In genomic region chr7:74006775-74007371, GRCm38 (mm10) we compare ENCODE assay signal across 8 mouse cellular contexts. TPM values are rescaled to one million over a fixed set of nuclear protein-coding genes. Genes with fewer than 3 reads are reported as not detected.
DNase-seq lines count a peak whose midpoint lies in the region; ATAC-seq and TF ChIP-seq lines count a peak whose summit lies in the region.
"Had no signal": no experiment of that assay in that cellular context is flagged by ENCODE, and none has a peak within 500 bp of the region (broad histone marks: within the 10 kb centered on the region; RNA-seq: fewer than 3 reads in every experiment).

No protein-coding gene starts in this region.

- peak; percentile 32 for TF ChIP-seq CTCF in lung, embryonic 14.5 days (IDR thresholded peaks at IDR 0.05; ENCODE audit: low read depth)
- no peak for TF ChIP-seq CTCF in kidney, adult 2 months (conservative IDR thresholded peaks at IDR 0.05; ENCODE audit: insufficient read depth, insufficient read length, low read depth, low read length)

- H3K27ac ChIP-seq in lung, embryonic 14.5 days (ENCODE audit: low read depth): 0 out of 2 replicates have a peak overlapping the region, but pooled peaks have one; percentile 13
- H3K27ac ChIP-seq in forebrain, embryonic 12.5 days: peak overlapping the region; percentile 76
- no peak overlapping the region for H3K27ac ChIP-seq in limb, embryonic 12.5 days
- no peak overlapping the region for H3K27ac ChIP-seq in kidney, adult 2 months (ENCODE audit: insufficient read depth, low read depth, low read length)

- no peaks in the 10 kb centered on the region for H3K27me3 ChIP-seq in lung, embryonic 14.5 days (ENCODE audit: insufficient read depth, low read length)
- H3K27me3 ChIP-seq in forebrain, embryonic 12.5 days: no peaks in the 10 kb centered on the region
- H3K27me3 ChIP-seq in limb, embryonic 12.5 days: 0 out of 2 replicates have a peak, but pooled peaks cover 8% of the 10 kb centered on the region
- no peaks in the 10 kb centered on the region for H3K27me3 ChIP-seq in kidney, adult 2 months (replicated peaks; ENCODE audit: control insufficient read depth, insufficient read depth, low read length)

- H3K4me1 ChIP-seq in lung, embryonic 14.5 days (ENCODE audit: insufficient read depth): peaks cover 5% of the 10 kb centered on the region; the same call in 1 of the 2 replicates
- H3K4me1 ChIP-seq in forebrain, embryonic 12.5 days: peaks cover 65% of the 10 kb centered on the region
- H3K4me1 ChIP-seq in limb, embryonic 12.5 days (replicated peaks): peaks cover 52% of the 10 kb centered on the region
- H3K4me1 ChIP-seq in kidney, adult 2 months (ENCODE audit: control insufficient read depth, insufficient read depth, low read length): no peaks in the 10 kb centered on the region
- H3K4me1 ChIP-seq: megakaryocyte, embryonic 14.5 days had no signal

- peak; percentile 44 for DNase-seq in lung, embryonic 14.5 days
- DNase-seq in lung, postnatal 36 days: no peak
- DNase-seq in right cerebral cortex, postnatal 36 days (ENCODE audit: low spot score in 2 of 2): peak; percentile 9 to 18
- DNase-seq in thymus, postnatal 4 days: no peak
- DNase-seq in kidney, adult 2 months: no peak

- no peaks in the 10 kb centered on the region for H3K9me3 ChIP-seq in lung, embryonic 14.5 days (ENCODE audit: low read depth, low read length)
- no peaks in the 10 kb centered on the region for H3K9me3 ChIP-seq in forebrain, embryonic 12.5 days
- H3K9me3 ChIP-seq in limb, embryonic 12.5 days: no peaks in the 10 kb centered on the region
- H3K9me3 ChIP-seq: megakaryocyte, embryonic 14.5 days had no signal

- TF ChIP-seq POLR2A in kidney, adult 2 months (IDR thresholded peaks at IDR 0.05; ENCODE audit: low read depth, low read length): no peak

- no peak overlapping the region for H3K4me3 ChIP-seq in lung, embryonic 14.5 days (ENCODE audit: low read depth, low read length)
- no peak overlapping the region for H3K4me3 ChIP-seq in forebrain, embryonic 12.5 days (replicated peaks)
- no peak overlapping the region for H3K4me3 ChIP-seq in limb, embryonic 12.5 days (replicated peaks)
- no peak overlapping the region for H3K4me3 ChIP-seq in kidney, adult 2 months (ENCODE audit: insufficient read depth, low read depth, low read length)
- H3K4me3 ChIP-seq: megakaryocyte, embryonic 14.5 days had no signal

- 29% methylated on average over 9 of the region's 9 CpGs for WGBS in lung, embryonic 14.5 days
- 6% methylated on average over 9 of the region's 9 CpGs for WGBS in forebrain, embryonic 12.5 days
- 11% methylated on average over 9 of the region's 9 CpGs for WGBS in limb, embryonic 12.5 days
- 34% methylated on average over 9 of the region's 9 CpGs for WGBS in kidney, adult 2 months

- no peak overlapping the region for H3K9ac ChIP-seq in lung, embryonic 14.5 days
- peak overlapping the region; percentile 2; the same call in 1 of the 2 replicates for H3K9ac ChIP-seq in forebrain, embryonic 12.5 days
- no peak overlapping the region for H3K9ac ChIP-seq in limb, embryonic 12.5 days (replicated peaks)

- ATAC-seq in lung, embryonic 14.5 days (ENCODE audit: insufficient read depth): peak; percentile 48; the same call in 1 of the 2 replicates
- ATAC-seq in forebrain, embryonic 12.5 days (ENCODE audit: low FRiP score): peak; percentile 63
- peak; percentile 71 for ATAC-seq in limb, embryonic 12.5 days (ENCODE audit: insufficient number of reproducible peaks, insufficient read depth, low FRiP score, low TSS enrichment, low read depth)

- H3K36me3 ChIP-seq in lung, embryonic 14.5 days (ENCODE audit: insufficient read depth): no peaks in the 10 kb centered on the region
- H3K36me3 ChIP-seq in forebrain, embryonic 12.5 days (replicated peaks): no peaks in the 10 kb centered on the region
- H3K36me3 ChIP-seq in limb, embryonic 12.5 days: no peaks in the 10 kb centered on the region
- H3K36me3 ChIP-seq in kidney, adult 2 months (ENCODE audit: control insufficient read depth, insufficient read depth, low read length): no peaks in the 10 kb centered on the region

- H3K4me2 ChIP-seq in lung, embryonic 14.5 days: no peak overlapping the region
- peak overlapping the region; percentile 23; the same call in 1 of the 2 replicates for H3K4me2 ChIP-seq in forebrain, embryonic 12.5 days
- no peak overlapping the region for H3K4me2 ChIP-seq in limb, embryonic 12.5 days

RNA-seq across cellular contexts. Expression of gene St8sia2, which starts 6.6 kb away (rescaled TPM):
- polyA plus RNA-seq in lung, embryonic 14.5 days (2014; fragmentation: Nextera tagmentation; extraction: Ambion mirVana): 17.2 and 19.0 TPM in 2 replicates
- polyA plus RNA-seq in forebrain, embryonic 12.5 days (2016; fragmentation: Nextera tagmentation; extraction: Ambion mirVana): 45.9 and 55.9 TPM in 2 replicates
- polyA plus RNA-seq in limb, embryonic 12.5 days (2016; fragmentation: Nextera tagmentation; extraction: Ambion mirVana): 14.6 and 19.4 TPM in 2 replicates
- polyA plus RNA-seq in kidney, adult 2 months (2012; rRNA removed): 0.24 and 0.31 TPM in 2 replicates

Comparison
In these comparisons a context has a peak if more than half of its experiments do, and no peak if none do; other contexts are left out.
1. DNase-seq: peak in lung, embryonic 14.5 days (single experiment) and right cerebral cortex, postnatal 36 days (2 of 2); none in lung, postnatal 36 days (single experiment), thymus, postnatal 4 days (single experiment) and kidney, adult 2 months (single experiment).
2. H3K27ac ChIP-seq: peak in lung, embryonic 14.5 days (single experiment) and forebrain, embryonic 12.5 days (single experiment); none in limb, embryonic 12.5 days (single experiment) and kidney, adult 2 months (single experiment).
3. RNA of gene St8sia2, which starts 6.6 kb away (polyA plus RNA-seq): 45.9 to 55.9 TPM in forebrain, embryonic 12.5 days, 17.2 to 19.0 TPM in lung, embryonic 14.5 days and 14.6 to 19.4 TPM in limb, embryonic 12.5 days; 0.24 to 0.31 TPM in kidney, adult 2 months; every median in the first group is over 10 times any median in the second.
4. Peak in every context shown above with its lines, with median percentiles within 50 percentile points of each other: ATAC-seq.